Mouse (Mus musculus) layer of hippocampus, adult 9-11 months (tissue): Measurements from ENCODE around the gene Fbxl8.

ENCODE experiments used
- DNase-seq: peaks from one replicate; pipeline ENCODE4 v3.0.0; 2022

Fbxl8 gene

GRCm38 (mm10) chr8:105258911-105259720 is 5.3 kb upstream of the Fbxl8 start:
- DNase-seq = no peak

GRCm38 (mm10) chr8:105259721-105260320 is 4.6 kb upstream of the Fbxl8 start:
- no peak for DNase-seq

- DNase-seq = no peak
Measured at GRCm38 (mm10) chr8:105260371-105261099, 3.9 kb upstream of the Fbxl8 start.

- DNase-seq = no peak
Measured at GRCm38 (mm10) chr8:105261326-105261980, 3.0 kb upstream of the Fbxl8 start.

- DNase-seq = no peak
Measured at GRCm38 (mm10) chr8:105263244-105263912, 1.1 kb upstream of the Fbxl8 start.

- no peak for DNase-seq
Measured at GRCm38 (mm10) chr8:105265128-105265527, 680 bp downstream of the Fbxl8 start.

GRCm38 (mm10) chr8:105266775-105267174 is 2.3 kb downstream of the Fbxl8 start:
- DNase-seq = no peak

- DNase-seq = peak; percentile 88
Measured at GRCm38 (mm10) chr8:105268342-105269074, 4.1 kb downstream of the Fbxl8 start.

- DNase-seq = no peak
Measured at GRCm38 (mm10) chr8:105269075-105269458, 4.6 kb downstream of the Fbxl8 start.

- no peak for DNase-seq
Measured at GRCm38 (mm10) chr8:105269461-105269947, 5.1 kb downstream of the Fbxl8 start, which contains the start of gene Hsf4. Gene Hsf4, plus strand, starts transcription at chr8:105269801.

GRCm38 (mm10) chr8:105270101-105270915 is 5.9 kb downstream of the Fbxl8 start:
- DNase-seq = no peak

GRCm38 (mm10) chr8:105270916-105271186 is 6.4 kb downstream of the Fbxl8 start:
- no peak for DNase-seq

- no peak for DNase-seq
Measured at GRCm38 (mm10) chr8:105275387-105275786, 10.9 kb downstream of the Fbxl8 start.

GRCm38 (mm10) chr8:105275840-105276239 is 11.4 kb downstream of the Fbxl8 start, which contains the start of gene Nol3:
Gene Nol3, plus strand, starts transcription at chr8:105276140.
- no peak for DNase-seq

GRCm38 (mm10) chr8:105276292-105277120 is 12.1 kb downstream of the Fbxl8 start:
- DNase-seq = no peak

- DNase-seq = peak; percentile 92
Measured at GRCm38 (mm10) chr8:105278911-105279334, 14.5 kb downstream of the Fbxl8 start.

GRCm38 (mm10) chr8:105280567-105280966 is 16.1 kb downstream of the Fbxl8 start:
- DNase-seq = no peak

- DNase-seq = no peak
Measured at GRCm38 (mm10) chr8:105281821-105282220, 17.4 kb downstream of the Fbxl8 start.

GRCm38 (mm10) chr8:105282239-105282638 is 17.8 kb downstream of the Fbxl8 start:
- DNase-seq = no peak

GRCm38 (mm10) chr8:105283074-105283473 is 18.6 kb downstream of the Fbxl8 start:
- no peak for DNase-seq
